Mouse (Mus musculus) olfactory bulb, adult 2 months (tissue): ENCODE results near the gene Tmem247.

Experiments used
- CTCF ChIP-seq: fragments of 200-500 bp; IDR thresholded peaks from 2 replicates; pipeline ENCODE4 v1.5.1; 2012; ENCODE audit warnings: low read depth, mild to moderate bottlenecking, low read length, moderate library complexity; ENCODE audit not compliant: insufficient read depth
- POLR2A ChIP-seq: fragments of 200-500 bp; IDR thresholded peaks from 2 replicates; pipeline ENCODE4 v1.6.1; 2012; ENCODE audit warnings: mild to moderate bottlenecking, low read depth, low read length, moderate library complexity; ENCODE audit not compliant: insufficient read depth

DNA sequence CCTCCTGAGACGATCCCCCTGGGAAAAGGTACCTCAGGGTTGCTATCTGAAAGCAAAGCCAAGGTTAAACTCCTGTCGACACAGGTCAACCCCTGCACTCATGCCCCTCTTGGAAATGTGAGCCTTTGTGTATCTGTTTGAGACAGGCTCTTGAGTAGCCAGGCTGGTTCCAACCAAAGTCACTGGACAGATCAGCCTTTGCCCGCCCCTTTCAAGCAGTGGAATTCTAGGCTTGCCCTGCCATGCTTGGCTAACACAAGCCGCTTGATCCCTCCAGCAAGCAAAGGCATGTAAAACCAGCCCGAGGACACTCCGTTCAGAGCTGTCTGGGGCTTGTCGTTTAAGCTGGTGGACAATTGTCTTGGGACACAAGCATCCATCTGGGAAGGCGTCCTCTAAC lies 8.8 kb upstream of the Tmem247 start:
- TF ChIP-seq POLR2A: no peak
- TF ChIP-seq CTCF: no peak
